Mouse (Mus musculus): ENCODE measurements around the gene Rnf145.
A peak's percentile ranks its signal among the peaks of the same experiment; 100 is the strongest.
"Not testable (repeated sequence)": the region's sequence is repeated elsewhere in the genome, so short reads cannot be mapped to it uniquely, and the experiment has no call there.

Gene Rnf145

GRCm38 (mm10) chr11:44570336-44570735 lies 51.6 kb downstream of the Rnf145 start:
- not testable (repeated sequence) for DNase-seq

GRCm38 (mm10) chr11:44572781-44573180 lies 54.0 kb downstream of the Rnf145 start:
- no peak for DNase-seq

DNA sequence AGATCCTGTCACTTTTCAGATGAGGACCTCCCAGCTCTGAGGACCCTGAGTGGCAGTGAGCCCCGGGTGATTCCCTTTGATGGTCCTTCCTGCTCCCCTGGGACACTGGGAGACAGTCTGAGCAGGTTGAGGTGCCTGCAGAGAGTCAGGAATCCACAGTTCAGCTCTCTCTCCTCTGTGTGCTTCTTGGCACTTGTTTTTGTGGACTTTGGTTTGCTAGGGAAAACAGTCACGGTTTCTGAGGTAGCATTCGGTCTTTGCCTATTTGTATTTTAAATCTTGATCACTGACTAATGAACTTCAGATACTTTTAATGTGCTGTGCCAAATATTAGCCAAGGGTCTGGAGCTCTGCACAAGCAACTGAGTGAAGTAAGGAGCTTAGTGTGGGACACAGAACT lies 54.6 kb downstream of the Rnf145 start:
- no peak for DNase-seq

GRCm38 (mm10) chr11:44574391-44574790 lies 55.6 kb downstream of the Rnf145 start:
- no peak for DNase-seq

DNA sequence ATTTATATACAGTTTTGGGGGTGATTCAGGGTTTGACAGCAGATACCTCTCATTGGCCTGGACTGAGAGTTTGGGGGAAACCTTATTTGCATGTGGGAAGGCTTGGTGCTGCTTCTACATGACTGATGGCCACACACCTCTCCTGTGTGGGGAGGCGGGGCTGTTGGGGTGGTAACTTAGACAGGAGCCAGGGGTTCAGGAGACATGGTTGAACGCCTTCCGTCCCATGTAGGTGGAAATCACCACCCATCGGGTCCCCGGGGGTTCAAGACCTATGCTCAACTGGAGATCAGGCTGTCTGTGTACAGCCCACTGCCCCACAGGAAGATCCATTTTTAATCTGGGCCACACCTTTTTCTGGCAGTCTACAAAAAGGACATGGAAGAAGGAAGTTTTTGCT lies 56.1 kb downstream of the Rnf145 start:
- DNase-seq, result no peak

DNA sequence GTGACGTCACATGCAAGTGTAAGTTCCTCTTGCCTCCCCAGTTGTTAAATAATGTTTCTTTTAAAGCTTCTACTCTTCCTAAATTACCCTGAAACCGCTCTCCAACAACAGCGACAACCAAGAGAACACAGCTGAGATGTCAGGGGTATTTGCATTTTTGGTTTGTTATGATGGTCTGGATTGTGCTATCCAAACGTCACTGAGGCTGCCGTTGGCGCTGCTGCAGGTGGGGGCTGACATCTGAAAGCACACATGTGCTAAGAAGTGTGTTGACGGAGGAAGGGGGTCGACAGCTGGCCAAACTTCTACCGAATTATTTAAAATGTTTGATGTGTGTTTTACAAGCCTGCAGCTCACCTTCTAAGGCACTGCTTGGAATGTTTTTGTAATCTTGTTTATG lies 59.1 kb downstream of the Rnf145 start:
- no peak for DNase-seq

DNA sequence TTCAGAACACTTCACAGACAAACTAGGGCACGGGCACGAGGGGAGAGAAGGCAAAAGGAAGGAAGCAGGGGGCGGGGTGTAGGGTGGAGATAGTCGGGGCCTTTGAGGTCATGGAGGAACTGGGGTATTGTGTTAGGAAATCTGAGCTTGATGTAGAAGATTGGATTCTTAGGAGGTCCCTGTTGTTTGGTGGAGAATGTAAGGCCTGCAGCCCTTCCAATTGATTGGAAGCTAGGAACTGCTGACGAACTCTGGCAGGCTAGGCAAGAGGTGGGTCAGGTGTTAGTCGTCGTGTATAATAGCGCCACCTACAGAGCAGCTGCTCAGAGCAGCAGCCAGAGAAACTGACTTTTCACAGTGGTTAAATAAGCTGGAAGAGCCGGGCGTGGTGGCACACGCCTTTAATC lies 62.5 kb downstream of the Rnf145 start:
- peak; percentile 66 for DNase-seq

DNA sequence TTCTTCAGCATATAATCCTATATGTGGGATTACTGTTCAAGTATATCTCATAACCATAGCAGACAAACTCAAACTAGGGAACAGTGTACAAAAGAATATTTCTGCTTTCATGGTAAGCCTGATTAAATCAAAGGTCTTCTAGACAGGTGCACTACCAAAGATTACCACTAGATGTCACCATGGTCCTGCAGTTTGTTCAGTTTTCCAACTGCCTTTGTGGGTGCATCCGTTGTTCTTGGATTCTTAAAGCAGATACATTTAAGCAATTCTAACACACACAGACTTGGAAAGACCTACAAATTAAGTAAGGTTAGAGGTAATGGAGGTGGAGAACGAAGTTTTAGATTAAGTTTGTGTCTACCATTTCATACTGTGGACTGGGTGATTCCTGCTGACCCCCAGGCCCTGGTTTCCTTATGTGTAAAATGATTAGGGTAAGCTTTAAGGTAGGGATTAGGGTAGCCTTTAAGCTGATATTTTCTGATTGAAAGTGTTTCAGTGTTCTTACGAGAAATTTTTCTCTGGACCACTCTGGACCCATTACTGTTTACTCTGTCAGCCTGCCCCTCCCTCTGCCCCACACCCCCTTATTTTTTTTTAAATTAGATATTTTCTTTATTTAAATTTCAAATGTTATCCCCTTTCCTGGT lies 67.4 kb downstream of the Rnf145 start:
- peak; percentile 79 for DNase-seq

DNA sequence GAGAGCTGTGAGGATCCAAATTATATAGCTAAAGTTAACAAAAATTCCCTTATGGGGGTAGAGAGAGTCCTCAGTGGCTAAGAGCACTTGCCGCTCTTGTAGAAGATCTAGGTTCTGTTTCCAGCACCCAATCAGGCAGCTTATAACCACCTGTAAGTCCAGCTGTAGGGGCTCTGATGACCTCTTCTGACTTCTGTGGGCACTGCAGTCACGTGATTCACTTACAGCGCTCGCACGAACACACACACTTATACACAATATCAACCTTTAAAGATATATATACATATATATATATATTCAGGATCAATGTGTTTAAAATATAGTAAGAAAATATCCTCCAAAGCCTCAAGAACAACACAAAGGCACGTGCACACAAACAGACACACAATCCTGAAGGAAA lies 74.3 kb downstream of the Rnf145 start:
- DNase-seq, result no peak

DNA sequence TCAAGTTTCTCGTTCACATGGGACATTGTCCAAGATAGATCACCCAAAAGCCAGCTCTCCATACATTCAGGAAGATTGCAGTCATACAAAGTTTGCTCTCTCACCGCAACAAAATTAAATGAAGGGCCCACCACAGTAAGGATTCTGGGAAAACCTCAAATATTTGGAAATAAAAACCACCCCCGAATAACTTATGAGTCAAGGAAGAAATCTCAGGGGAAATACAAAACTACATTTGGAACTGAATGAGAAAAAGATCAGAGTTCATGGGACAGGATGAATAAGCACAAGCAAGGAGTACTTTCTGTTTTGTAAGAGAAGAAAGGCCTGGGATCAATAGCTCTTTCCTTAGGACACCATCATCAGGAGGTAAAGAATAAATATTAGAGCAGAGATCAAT lies 76.0 kb downstream of the Rnf145 start:
- DNase-seq, result no peak

DNA sequence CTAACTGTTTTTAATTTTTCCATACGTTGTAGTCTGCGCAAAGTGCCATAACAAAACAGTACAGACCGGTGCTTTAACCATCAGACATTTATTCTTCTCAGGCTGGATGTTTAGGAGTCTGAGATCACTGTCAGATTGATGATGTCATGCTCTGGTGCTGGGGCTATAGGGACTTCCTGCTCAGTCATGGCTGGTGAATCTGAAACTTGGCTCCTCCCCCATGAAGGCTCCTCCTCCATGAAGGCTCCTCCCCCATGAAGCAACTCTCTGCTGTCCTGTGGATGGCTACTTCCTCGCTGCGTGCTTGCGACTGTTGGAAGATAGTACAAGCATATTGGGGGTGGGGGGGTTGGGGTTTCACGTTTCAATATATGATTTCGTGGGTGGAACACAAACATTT lies 88.1 kb downstream of the Rnf145 start:
- no peak for DNase-seq

GRCm38 (mm10) chr11:44608646-44609045 lies 89.9 kb downstream of the Rnf145 start:
- DNase-seq, result no peak

DNA sequence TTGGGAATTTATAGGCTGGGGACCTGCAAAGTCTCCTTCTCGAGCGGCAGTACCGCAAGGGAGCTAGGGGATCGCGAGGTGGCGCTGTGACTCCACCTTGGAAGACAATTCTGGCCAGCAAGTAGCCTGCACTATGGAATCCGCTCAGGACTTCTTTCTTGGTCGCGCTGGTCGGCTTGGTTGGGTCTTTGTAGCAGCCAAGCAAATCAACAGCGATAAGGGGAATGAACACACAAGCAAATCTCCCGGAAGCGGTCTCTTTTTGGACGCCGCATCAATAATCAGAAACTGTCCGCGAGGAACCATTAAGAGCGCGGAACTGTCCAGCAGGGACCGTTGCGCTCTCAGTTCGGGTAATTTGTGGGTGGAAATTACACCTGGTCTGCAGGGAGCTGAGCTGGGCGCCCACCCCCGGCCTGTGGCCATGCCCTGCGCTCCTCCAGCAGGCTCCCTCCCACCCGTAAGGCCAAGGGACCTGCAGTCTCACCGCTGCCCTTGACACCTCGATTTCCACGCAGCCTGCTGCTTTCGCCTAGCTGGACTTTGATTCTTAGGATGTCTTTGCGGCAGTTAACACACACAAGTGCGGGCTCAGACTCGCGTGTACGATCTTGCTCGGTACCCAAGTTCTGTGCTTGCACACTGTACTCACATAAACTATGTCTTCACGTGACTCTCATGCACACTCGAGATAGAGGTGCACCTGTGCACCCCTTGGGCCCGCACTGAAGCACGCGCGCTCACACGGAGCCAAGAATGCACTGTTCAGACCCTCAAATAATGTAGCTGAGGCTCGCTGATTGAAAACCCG lies 92.4 kb downstream of the Rnf145 start:
- DNase-seq, result peak; percentile 95

GRCm38 (mm10) chr11:44612156-44612555 lies 93.4 kb downstream of the Rnf145 start:
- no peak for DNase-seq

DNA sequence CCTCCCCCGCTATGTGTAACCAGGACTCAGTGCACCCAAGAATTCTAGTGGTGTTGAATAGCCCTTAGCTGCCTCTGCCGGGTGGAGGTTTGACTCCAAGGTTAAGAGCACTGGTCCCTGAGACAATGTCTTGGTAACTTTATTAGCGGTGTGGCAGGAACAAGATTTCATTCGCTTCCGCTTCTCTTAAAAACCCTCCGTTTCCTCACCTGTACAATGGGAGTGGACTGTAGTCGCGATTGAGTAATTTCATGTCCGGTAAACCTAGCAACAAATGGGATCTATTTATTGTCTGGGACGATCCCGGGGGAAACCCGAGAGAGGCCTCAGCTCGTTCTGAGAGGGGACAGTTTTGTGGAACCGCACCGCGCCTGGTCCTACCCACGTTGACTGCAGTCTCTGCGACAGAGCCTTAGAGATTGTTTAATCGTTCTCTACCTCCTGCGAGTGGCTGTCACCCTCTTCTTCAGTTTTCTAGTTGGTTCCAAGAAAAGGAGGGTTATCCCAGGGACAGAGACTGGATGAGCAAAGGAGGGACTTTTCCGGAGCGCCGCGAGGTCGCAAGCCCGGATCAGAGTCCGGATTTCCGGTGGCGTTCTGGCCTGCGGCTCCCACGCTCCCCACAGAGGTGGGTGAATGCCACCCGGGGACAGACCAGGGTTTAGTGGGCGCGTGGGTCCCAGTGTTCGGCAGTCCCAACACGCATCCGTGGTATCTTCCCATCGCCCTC lies 94.1 kb downstream of the Rnf145 start:
- DNase-seq, result peak; percentile 66

- DNase-seq, result peak; percentile 60
Observed at GRCm38 (mm10) chr11:44613411-44614180, 94.8 kb downstream of the Rnf145 start.
